Mouse (Mus musculus): ENCODE measurements around the gene Apol9a.
"Not testable (repeated sequence)": the region's sequence is repeated elsewhere in the genome, so short reads cannot be mapped to it uniquely, and the experiment has no call there.

Gene Apol9a

GRCm38 (mm10) chr15:77411035-77411434, at the start of gene Apol9a:
Apol9a (minus strand) TSS chr15:77411135.
- not testable (repeated sequence) for DNase-seq (ENCODE audit: low spot score in 2 of 2)

DNA sequence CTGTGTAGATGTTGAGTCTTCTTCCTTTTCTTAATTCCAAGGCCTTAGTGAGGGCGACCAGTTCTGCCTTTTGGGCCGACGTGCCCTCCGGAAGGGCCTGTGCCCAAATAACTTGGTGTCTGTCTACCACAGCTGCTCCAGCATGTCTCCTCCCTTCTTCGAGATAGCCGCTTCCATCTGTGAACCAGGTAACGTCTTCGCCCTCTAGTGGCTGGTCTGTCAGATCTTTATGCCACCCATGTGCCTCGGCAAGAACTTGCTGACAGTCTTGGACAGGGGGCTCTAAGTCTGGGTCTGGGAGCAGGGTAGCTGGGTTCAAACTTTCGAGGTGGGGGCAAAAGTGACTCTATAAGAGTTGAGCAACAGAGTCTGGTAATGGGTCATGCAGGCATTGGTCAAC, 39.0 kb upstream of the Apol9a start:
- DNase-seq (ENCODE audit: low spot score in 2 of 2), result peak in 1 of 2 experiments; percentile 13

GRCm38 (mm10) chr15:77447392-77447791, 36.5 kb upstream of the Apol9a start, which contains the start of gene Apol7b:
Apol7b (minus strand) TSS chr15:77447492.
- DNase-seq (ENCODE audit: low spot score in 2 of 2), result not testable (repeated sequence)

DNA sequence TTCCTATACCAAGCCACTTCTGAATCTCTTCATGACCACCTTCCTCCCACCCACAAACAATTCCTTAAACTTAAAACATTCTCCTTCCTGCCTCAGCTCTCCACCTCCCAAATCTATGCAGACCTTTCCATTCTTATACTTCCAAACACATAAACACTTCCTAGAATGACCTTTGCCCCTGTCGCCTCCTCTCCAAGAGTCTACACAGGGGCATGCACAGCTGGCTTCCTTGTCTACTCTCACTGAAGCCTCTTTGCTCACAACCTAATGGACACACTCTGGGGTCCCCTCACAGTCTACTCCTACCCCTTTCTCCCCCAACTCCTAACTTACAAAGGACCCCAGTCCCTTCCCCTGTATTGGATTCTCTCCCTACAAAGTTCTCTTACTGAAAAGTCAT, 34.7 kb upstream of the Apol9a start:
- not testable (repeated sequence) for DNase-seq (ENCODE audit: low spot score in 2 of 2)

DNA sequence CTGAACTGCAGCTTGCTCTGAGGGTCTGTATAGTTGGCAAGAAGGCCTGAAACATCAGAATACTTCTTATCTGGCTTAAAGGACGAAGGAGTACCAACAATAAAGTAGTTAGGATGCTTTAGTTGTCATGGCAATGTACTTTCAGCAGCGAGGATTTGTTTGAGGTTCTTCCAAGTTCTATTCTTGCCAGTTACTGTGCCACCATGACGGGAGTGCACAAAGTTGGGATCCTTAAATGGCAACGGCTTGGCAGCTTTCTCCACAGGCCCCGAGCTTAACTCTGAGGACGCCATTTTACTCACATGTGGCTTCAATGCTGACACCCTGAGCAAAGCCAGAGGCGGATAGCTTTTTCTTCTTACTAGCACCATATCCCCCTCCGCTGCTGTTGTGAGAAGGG, 33.8 kb upstream of the Apol9a start:
- DNase-seq (ENCODE audit: low spot score in 2 of 2), result not testable (repeated sequence)

GRCm38 (mm10) chr15:77428690-77429448, 17.9 kb upstream of the Apol9a start:
- not testable (repeated sequence) for DNase-seq (ENCODE audit: low spot score in 2 of 2)

GRCm38 (mm10) chr15:77422925-77423324, 12.0 kb upstream of the Apol9a start:
- not testable (repeated sequence) for DNase-seq (ENCODE audit: low spot score in 2 of 2)

GRCm38 (mm10) chr15:77419657-77420056, 8.7 kb upstream of the Apol9a start:
- not testable (repeated sequence) for DNase-seq (ENCODE audit: low spot score in 2 of 2)

DNA sequence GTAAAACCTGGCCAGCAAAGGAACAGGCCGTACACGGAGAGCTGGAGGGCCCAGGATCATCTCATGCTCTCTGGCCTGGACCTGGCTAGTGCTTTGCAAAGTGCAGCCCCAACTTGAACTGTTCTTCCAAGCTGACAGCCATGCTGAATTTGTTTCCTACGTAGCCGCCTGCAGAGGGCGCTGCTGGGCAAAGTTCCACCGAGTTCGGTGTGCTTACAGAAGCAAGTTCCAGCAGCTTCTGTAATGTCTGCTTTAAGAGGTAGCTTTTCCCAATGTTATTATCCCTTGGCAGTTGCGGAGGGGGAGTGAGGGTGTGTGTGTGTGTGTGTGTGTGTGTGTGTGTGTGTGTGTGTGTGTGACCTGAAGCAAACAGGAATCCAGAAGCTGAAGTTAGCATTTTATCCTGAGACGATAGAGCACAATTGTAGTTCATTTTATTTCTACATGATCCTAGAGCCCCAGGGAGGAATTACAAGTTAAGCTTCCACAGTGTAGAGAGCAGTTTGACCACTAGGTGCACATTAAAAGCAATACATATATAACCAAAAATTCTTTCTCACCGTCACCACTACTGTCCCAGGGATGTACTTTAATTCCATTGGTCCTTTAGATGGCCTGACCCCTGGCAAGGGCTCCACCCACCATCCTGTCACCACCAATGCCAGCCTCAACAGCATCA, 5.9 kb upstream of the Apol9a start:
- DNase-seq (ENCODE audit: low spot score in 2 of 2), result not testable (repeated sequence)

DNA sequence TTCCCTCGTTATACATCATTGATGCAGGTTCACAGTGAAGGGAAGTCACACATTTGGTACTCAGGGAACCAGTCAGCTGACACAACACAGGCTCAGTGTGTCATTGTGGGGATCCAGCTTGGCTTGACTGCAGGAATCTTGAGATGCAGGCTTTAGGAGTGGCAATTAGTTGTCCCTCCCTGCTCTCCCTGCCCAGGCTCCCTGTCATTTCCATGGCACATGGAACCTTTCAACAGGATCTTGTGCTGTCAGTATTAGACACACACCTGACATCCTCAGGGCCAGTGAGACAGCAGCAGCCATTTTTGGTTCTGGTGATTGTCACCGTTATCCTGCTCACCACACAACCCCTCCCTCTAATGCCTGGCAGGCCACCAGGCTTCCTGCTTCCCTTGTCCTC, 4.7 kb upstream of the Apol9a start:
- DNase-seq (ENCODE audit: low spot score in 2 of 2), result not testable (repeated sequence)

- not testable (repeated sequence) for DNase-seq (ENCODE audit: low spot score in 2 of 2)
Observed at GRCm38 (mm10) chr15:77412695-77413094, 1.8 kb upstream of the Apol9a start.

DNA sequence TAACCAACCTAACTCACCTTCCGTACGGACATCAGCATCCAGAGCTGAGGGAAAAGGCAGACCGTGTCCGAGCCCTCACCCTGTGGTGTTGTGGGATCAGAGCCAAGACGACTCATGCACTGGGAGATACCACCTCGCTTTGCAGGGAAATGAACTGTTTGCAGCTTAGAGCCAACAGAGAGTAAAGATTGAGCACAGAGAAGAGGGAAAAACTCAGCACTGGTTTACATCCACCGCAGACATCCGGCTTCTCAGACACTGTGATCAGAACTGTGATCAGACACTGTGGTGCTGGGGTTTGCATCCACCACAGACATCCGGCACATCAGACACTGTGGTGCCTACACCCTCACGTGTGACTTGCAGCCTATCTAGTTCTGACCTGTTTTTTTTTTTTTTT, 4.6 kb downstream of the Apol9a start:
- peak in 1 of 2 experiments; percentile 32 for DNase-seq (ENCODE audit: low spot score in 2 of 2)

DNA sequence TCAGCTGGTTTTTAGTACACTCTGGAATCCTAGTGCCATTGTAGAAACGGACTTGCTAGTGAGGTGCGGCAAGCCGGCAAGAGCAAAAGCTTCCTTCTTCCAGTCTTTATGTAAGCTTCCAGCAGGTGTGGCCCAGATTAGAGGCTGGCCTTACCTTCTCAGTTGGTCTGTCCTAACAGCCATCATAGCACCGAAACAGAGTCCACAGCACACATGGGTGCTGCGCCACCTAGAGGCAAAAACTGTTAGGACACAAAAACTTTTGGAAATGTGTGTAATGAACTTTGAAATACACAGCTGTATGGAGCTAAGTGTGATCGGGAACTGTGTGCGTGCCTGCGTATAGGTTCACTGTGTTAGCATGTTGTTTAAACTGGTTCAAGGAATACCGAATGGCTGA, 11.9 kb downstream of the Apol9a start, which contains the start of gene Apol7a:
Gene Apol7a (minus strand): TSS at position 84 of the 400 bp plus-strand sequence.
- not testable (repeated sequence) for DNase-seq (ENCODE audit: low spot score in 2 of 2)

GRCm38 (mm10) chr15:77397450-77398132, 13.3 kb downstream of the Apol9a start:
- not testable (repeated sequence) for DNase-seq (ENCODE audit: low spot score in 2 of 2)

DNA sequence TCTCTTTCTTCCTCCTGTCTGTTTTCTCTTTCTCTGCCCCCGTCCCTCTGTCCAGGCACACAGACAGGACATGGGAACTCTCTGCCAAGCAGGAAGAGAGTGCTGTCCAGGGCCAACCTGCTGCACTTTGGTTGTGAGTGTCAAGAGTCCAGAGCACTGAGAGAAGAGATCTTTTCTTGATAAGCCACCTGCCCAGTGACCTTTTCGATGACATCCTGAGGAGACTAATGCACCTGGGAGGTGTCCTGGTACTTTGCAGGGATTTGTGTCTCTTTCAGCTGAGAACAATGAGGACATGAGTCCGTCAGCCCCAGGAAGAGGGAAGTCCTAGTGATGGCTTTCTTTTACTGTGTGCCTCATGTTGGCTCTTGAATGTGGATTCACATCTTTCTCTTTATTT, 17.1 kb downstream of the Apol9a start:
- not testable (repeated sequence) for DNase-seq (ENCODE audit: low spot score in 2 of 2)

DNA sequence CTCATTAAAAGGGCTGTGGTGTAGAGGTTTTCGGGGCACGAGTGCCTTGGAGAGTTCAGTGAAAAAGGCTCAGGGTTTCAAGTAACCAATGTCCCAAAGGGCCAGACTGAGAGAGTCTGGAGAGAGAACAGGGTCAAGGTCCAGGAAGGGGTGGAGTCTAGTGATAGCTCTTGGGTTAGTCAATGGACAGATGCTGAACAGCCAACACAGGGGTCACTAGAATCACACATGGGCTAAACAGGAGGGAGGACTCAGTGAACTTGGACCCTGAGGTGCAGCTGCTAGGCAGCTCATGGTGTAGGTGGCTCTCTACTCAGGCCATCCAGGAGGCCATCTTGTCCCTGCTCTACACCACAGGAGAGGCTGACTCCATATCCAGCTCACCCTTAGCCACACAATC, 23.5 kb downstream of the Apol9a start:
- DNase-seq (ENCODE audit: low spot score in 2 of 2), result no peak

GRCm38 (mm10) chr15:77384340-77385030, 26.4 kb downstream of the Apol9a start:
- DNase-seq (ENCODE audit: low spot score in 2 of 2), result no peak

- no peak for DNase-seq (ENCODE audit: low spot score in 2 of 2)
Observed at GRCm38 (mm10) chr15:77382880-77383279, 28.1 kb downstream of the Apol9a start.

DNA sequence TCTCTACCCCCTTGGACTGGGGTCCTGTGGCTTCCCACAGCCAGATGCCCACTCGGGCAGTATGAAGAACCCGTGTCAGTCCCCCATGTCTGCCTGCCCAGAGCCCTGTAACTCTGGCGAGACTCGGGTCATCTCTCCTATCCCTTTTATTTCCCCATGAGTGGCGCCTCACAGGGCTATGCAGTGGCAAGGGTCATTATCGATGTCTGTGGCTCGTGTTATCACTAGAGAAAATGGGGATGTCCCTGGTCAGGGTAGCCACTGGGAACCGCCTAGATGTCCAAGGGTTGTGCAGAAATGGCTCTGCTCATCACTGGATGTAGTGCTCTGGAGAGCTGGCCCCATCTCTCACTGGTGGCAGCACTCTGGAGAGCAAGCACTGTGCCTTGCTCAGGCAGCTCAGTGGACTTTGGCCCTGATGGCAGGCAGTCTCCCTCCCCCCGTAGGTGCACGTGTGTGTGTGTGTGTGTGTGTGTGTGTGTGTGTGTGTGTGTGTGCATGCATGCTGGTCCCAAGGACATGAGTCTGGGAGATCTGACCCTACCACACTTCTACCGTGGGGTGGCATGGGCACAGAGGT, 28.6 kb downstream of the Apol9a start:
- DNase-seq (ENCODE audit: low spot score in 2 of 2), result no peak

DNA sequence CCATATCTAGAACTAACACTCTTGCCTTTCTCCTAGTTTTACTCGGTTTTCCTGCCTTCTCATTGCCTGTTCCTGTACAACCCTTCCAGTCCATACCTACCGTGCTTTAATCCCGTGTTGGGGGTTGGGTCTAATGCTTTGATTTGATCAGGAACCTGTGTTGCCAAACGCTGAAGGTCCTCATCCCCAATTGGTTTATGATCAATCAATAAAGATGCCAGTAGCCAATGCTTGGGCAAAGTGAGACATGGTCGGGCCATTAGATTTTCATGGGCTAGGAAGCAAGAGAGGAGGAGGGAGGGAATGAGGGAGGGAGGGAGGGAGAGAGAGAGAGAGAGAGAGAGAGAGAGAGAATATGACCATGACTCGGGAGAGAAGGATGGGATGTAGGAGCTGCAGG, 29.5 kb downstream of the Apol9a start:
- no peak for DNase-seq (ENCODE audit: low spot score in 2 of 2)

DNA sequence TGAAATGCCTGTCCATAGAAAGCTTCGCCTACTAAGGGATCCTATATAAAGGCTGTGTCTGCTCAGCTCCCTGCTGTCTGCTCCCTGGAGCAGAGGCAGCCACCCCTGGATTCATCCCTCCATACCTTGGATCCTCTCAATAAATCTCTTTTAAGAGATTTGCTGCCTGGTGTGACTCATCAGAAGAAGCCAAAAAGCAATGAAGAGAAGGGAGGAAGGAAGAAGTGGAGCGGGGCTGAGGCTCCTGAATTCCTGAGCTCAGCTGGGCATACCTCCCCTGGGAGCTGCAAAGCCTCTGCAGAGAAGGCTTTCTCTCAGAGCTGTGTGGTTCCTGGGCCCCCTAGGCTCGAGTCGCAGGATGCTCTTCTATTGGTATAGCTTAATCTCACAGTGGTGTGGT, 31.0 kb downstream of the Apol9a start:
- DNase-seq (ENCODE audit: low spot score in 2 of 2), result no peak

Measured in spleen, postnatal 10 days (tissue).